Mouse (Mus musculus): ENCODE measurements around the gene Orm2. TPM values are rescaled to one million over a fixed set of nuclear protein-coding genes. Genes with fewer than 3 reads are reported as not detected.

The Orm2 gene
- polyA plus RNA-seq, 1 experiment from 2014 or later, result not detected

DNA sequence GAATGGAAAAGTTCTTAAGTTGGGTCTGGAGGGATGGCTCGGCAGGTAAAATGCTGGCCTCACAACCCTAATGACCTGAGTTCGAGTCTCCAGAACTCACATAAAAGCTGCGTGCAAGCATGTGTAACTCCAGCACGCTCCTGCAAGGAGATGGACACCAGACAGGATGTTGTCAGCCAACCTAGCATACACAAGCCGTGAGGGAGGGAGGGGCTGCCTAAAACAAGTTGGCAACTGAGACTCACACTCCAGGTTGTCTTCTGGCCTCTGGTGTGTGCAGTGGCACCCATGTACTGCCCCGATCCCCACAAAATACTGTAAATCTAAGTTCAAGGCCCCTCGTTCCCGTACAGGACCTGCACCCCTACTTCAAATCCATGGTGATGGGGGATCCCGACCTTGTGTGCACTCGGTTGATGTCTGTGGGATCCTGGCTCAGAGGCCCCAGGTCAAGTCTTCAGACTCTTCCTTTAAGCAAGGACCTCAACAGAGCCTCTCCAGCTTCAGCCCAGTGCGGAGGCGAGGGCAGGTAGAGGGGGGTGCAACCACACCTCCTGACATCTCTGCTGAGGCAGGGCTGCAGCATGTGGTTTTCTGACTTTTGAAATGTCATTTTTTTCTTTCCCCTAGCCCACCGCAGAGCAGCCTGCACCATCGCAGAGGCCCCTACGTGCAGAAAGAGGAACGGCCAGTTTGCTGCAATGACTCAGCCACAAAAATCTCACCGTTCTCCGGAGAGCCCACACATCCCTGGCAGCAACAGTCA lies 38.5 kb downstream of the Orm2 start:
- no peak overlapping the region for H3K27ac ChIP-seq (replicated peaks)
- H3K9ac ChIP-seq (ENCODE audit: low read length), result no peak overlapping the region
- TF ChIP-seq EP300 (optimal IDR thresholded peaks at IDR 0.05), result no peak
- TF ChIP-seq CTCF (IDR thresholded peaks at IDR 0.05; ENCODE audit: low read depth), result no peak
- no peak overlapping the region for H3K4me3 ChIP-seq (ENCODE audit: low read depth, low read length)
- ATAC-seq (ENCODE audit: low FRiP score, low TSS enrichment), result no peak
- H3K27me3 ChIP-seq (ENCODE audit: control insufficient read depth, insufficient read depth, low read length), result no peaks in the 10 kb centered on the region
- no peak for DNase-seq (ENCODE audit: low spot score)
- H3K9me3 ChIP-seq (ENCODE audit: control insufficient read depth, low read length), result no peaks in the 10 kb centered on the region
- H3K4me1 ChIP-seq (replicated peaks; ENCODE audit: control insufficient read depth, insufficient read depth), result peaks cover 15% of the 10 kb centered on the region
- no peaks in the 10 kb centered on the region for H3K36me3 ChIP-seq (ENCODE audit: control insufficient read depth, insufficient read depth, low read length)
- WGBS, result 69% methylated on average over 18 of the region's 18 CpGs
- no peak overlapping the region for H3K4me2 ChIP-seq (replicated peaks; ENCODE audit: low read depth)

DNA sequence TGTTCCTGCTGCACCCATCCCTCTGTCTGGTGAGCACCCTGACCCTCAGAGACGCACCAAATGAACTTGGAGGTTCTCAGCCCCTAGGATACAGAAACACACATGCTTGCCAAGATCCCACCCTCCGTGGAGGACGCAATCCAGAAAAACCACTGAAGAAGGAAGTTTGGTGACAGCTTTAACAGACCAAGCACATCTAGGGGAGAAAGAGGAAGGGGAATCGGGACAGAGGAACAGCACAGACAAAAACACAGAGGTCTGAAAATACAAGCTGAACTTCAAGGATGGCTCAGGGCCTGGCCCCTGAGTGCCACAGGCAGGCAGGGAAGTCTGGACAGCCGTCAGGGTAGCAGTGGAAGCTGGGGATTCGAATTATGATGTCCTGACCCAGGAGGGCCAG lies 39.4 kb downstream of the Orm2 start:
- H3K4me3 ChIP-seq (ENCODE audit: low read depth, low read length), result no peak overlapping the region
- DNase-seq (ENCODE audit: low spot score) (no peak), ATAC-seq (ENCODE audit: low FRiP score, low TSS enrichment) (no peak)
- H3K27me3 ChIP-seq (ENCODE audit: control insufficient read depth, insufficient read depth, low read length), result no peaks in the 10 kb centered on the region
- no peaks in the 10 kb centered on the region for H3K36me3 ChIP-seq (ENCODE audit: control insufficient read depth, insufficient read depth, low read length)
- H3K4me1 ChIP-seq (replicated peaks; ENCODE audit: control insufficient read depth, insufficient read depth), result peaks cover 15% of the 10 kb centered on the region
- no peak for TF ChIP-seq CTCF (IDR thresholded peaks at IDR 0.05; ENCODE audit: low read depth)
- TF ChIP-seq EP300 (optimal IDR thresholded peaks at IDR 0.05), result no peak
- no peak overlapping the region for H3K9ac ChIP-seq (ENCODE audit: low read length)
- H3K4me2 ChIP-seq (replicated peaks; ENCODE audit: low read depth), result no peak overlapping the region
- 0 out of 2 replicates have a peak overlapping the region, but pooled peaks have one; percentile 18 for H3K27ac ChIP-seq (replicated peaks)
- 61% methylated on average over 6 of the region's 6 CpGs for WGBS
- H3K9me3 ChIP-seq (ENCODE audit: control insufficient read depth, low read length), result no peaks in the 10 kb centered on the region

DNA sequence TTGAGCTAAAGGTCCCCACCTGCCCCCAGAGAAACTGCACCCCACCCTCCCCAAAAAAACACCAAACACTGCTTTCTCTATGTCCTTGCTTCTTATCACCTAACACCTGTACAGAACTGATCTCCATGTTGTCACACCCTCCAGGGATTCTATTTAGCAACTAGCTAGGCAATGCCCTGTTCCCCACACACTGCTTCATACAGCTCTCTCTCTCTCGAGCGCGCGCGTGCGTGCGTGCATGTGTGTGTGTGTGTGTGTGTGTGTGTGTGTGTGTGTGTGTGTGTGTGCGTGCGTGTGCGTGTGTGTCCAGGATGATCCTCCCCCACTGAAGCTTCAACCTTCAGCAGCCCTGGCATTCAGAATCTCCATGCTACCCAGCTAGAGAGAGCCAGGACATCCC lies 39.8 kb downstream of the Orm2 start:
- H3K9me3 ChIP-seq (ENCODE audit: control insufficient read depth, low read length), result no peaks in the 10 kb centered on the region
- ATAC-seq (ENCODE audit: low FRiP score, low TSS enrichment) (no peak), DNase-seq (ENCODE audit: low spot score) (no peak)
- no peak overlapping the region for H3K9ac ChIP-seq (ENCODE audit: low read length)
- 74% methylated on average over 10 of the region's 10 CpGs for WGBS
- no peak for TF ChIP-seq EP300 (optimal IDR thresholded peaks at IDR 0.05)
- TF ChIP-seq CTCF (IDR thresholded peaks at IDR 0.05; ENCODE audit: low read depth), result no peak
- peak overlapping the region; percentile 90; the same call in 1 of the 2 replicates for H3K27ac ChIP-seq (replicated peaks)
- no peaks in the 10 kb centered on the region for H3K27me3 ChIP-seq (ENCODE audit: control insufficient read depth, insufficient read depth, low read length)
- H3K4me1 ChIP-seq (replicated peaks; ENCODE audit: control insufficient read depth, insufficient read depth), result peaks cover 15% of the 10 kb centered on the region
- no peak overlapping the region; the same call in 1 of the 2 replicates for H3K4me3 ChIP-seq (ENCODE audit: low read depth, low read length)
- H3K36me3 ChIP-seq (ENCODE audit: control insufficient read depth, insufficient read depth, low read length), result no peaks in the 10 kb centered on the region
- H3K4me2 ChIP-seq (replicated peaks; ENCODE audit: low read depth), result peak overlapping the region; percentile 54; the same call in 1 of the 2 replicates

DNA sequence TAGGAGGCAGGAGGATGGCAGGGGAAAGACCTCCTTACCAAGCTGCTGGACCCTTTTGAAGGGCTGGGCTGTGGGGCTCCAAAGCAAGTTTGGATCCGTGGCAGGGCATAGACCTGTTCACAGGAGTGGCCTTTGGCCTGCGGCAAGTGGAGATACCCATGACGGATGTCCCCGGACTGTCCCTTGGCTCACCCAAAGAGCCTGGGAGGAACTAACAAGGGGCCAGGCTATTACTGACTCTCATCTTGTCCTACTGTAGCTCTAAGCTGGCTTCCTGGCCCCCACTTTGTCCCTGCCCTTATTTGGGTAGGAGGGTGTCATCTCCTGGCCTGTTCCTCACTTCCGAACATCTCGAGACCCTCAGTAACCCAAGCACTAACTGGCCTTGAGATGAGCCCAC lies 40.3 kb downstream of the Orm2 start:
- peak overlapping the region; percentile 90 for H3K27ac ChIP-seq (replicated peaks)
- no peaks in the 10 kb centered on the region for H3K27me3 ChIP-seq (ENCODE audit: control insufficient read depth, insufficient read depth, low read length)
- no peak for DNase-seq (ENCODE audit: low spot score)
- H3K9ac ChIP-seq (ENCODE audit: low read length), result peak overlapping the region; percentile 59
- H3K9me3 ChIP-seq (ENCODE audit: control insufficient read depth, low read length), result no peaks in the 10 kb centered on the region
- H3K36me3 ChIP-seq (ENCODE audit: control insufficient read depth, insufficient read depth, low read length), result no peaks in the 10 kb centered on the region
- H3K4me1 ChIP-seq (replicated peaks; ENCODE audit: control insufficient read depth, insufficient read depth), result peaks cover 15% of the 10 kb centered on the region
- WGBS, result 26% methylated on average over 6 of the region's 6 CpGs
- H3K4me2 ChIP-seq (replicated peaks; ENCODE audit: low read depth), result peak overlapping the region; percentile 54
- no peak for TF ChIP-seq CTCF (IDR thresholded peaks at IDR 0.05; ENCODE audit: low read depth)
- no peak for TF ChIP-seq EP300 (optimal IDR thresholded peaks at IDR 0.05)
- peak; percentile 18 for ATAC-seq (ENCODE audit: low FRiP score, low TSS enrichment)
- peak overlapping the region; percentile 36 for H3K4me3 ChIP-seq (ENCODE audit: low read depth, low read length)

DNA sequence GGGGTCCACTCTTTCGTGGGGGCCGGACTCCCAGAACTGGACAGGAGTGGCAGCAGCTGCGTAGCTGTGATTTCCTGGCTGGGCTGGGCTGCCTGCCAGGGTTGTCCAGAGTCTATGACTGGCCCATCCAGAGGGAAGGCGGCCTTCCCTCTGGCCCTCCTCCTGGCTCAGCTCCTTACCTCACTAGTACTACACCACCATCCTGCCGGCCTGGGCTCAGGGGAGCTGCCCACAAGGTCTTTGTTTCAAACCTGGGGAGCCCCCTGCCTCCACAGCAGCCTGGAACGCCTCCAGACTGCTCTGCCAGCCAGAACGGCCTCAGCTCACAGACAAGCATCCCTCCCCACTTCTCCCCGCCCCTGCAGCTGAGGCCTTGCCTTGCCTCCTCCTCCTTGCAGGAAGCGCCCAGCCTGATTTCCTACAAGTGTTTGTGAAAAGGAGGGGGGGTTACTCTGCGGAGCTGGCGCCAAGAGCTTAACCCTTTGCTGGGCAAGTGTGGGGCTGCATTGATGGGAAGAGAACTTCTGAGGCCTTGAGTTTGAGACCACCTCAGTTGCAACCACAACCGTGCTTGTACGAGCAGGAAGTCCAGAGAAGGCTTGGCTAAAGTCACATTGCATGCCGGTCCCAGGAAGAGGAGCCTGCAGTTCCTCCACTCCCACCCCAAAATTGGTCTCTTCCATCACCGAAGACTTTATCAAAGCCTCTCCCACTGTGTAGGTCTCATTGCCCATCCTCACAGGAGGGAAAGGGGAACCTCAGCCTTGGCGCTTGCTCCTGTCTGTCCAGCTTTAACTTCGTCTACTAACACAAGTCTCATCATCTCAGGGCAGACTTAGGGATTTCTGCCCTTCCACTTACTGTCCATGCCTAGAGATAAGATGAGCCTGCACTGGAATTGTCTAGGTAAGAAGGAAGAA lies 41.1 kb downstream of the Orm2 start, which contains the start of gene Akna:
Gene Akna (minus strand): TSS at position 315 of the 920 bp plus-strand sequence.
- peak within 1 kb of the TSS; percentile 36 for H3K4me3 ChIP-seq (ENCODE audit: low read depth, low read length)
- DNase-seq (ENCODE audit: low spot score) (peak; percentile 90), ATAC-seq (ENCODE audit: low FRiP score, low TSS enrichment) (peak; percentile 93)
- peak within 1 kb of the TSS; percentile 54 for H3K4me2 ChIP-seq (replicated peaks; ENCODE audit: low read depth)
- TF ChIP-seq CTCF (IDR thresholded peaks at IDR 0.05; ENCODE audit: low read depth) (no peak; the same call in 1 of the 2 replicates), EP300 (optimal IDR thresholded peaks at IDR 0.05) (no peak)
- peaks cover 15% of the 10 kb centered on the region for H3K4me1 ChIP-seq (replicated peaks; ENCODE audit: control insufficient read depth, insufficient read depth)
- H3K9ac ChIP-seq (ENCODE audit: low read length), result peak within 1 kb of the TSS; percentile 59
- no peaks in the 10 kb centered on the region for H3K36me3 ChIP-seq (ENCODE audit: control insufficient read depth, insufficient read depth, low read length)
- 6% methylated on average over 17 of the region's 17 CpGs for WGBS
- H3K27ac ChIP-seq (replicated peaks), result peak within 1 kb of the TSS; percentile 90
- no peaks in the 10 kb centered on the region for H3K27me3 ChIP-seq (ENCODE audit: control insufficient read depth, insufficient read depth, low read length)
- H3K9me3 ChIP-seq (ENCODE audit: control insufficient read depth, low read length), result no peaks in the 10 kb centered on the region

All from stomach, postnatal 0 days (tissue).